10 mouse cellular contexts compared by ENCODE assay signal in the genomic region with DNA sequence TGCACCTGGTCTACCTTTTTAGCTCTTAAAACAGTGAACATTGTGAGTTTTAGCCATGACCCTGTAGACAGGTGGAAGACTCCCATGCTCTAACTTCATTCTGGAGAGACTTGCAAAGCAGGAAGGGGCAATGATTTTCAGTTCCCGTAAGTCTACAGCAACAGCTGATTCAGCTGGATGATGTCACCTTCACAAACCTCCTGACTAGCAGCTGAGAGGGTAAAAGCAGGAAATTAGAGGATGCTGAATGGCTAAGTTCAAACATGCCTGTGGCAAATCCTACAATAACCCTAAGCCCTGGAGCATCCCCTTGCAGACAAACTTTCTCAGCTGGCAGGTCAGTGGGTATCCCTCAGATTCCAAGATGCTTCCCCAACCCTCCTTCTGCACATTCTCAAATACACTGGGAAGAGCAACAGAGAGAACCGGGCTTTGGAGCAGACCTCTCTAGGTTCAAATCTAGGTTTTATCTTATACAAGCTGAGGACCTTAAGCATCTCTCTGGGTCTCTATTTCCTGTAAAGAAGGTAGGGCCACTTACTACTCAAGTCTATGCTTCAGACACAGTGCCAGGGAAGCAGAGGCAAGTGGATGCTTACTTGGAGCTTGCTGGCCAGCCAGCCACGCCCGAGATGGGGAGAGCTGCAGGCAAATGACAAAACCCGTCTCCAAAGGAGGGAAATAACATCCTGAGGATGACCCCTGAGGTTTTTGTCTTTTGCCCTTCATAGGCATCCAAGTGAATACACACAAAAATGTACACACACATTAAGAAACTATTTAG. TPM values are rescaled to one million over a fixed set of nuclear protein-coding genes. Genes with fewer than 3 reads are reported as not detected.
DNase-seq lines count a peak whose midpoint lies in the region; ATAC-seq and TF ChIP-seq lines count a peak whose summit lies in the region.
"Had no signal": no experiment of that assay in that cellular context is flagged by ENCODE, and none has a peak within 500 bp of the region (broad histone marks: within the 10 kb centered on the region; RNA-seq: fewer than 3 reads in every experiment).

No protein-coding gene starts in this region.

- H3K4me2 ChIP-seq in hindbrain, embryonic 13.5 days = no peak overlapping the region
- H3K4me2 ChIP-seq in liver, embryonic 14.5 days (ENCODE audit: low read depth) = peak overlapping the region; percentile 65
- H3K4me2 ChIP-seq: midbrain, embryonic 15.5 days had no signal

- H3K36me3 ChIP-seq in hindbrain, embryonic 10.5 days = peaks cover 24% of the 10 kb centered on the region
- H3K36me3 ChIP-seq in hindbrain, embryonic 13.5 days = peaks cover 4% of the 10 kb centered on the region; the same call in 1 of the 2 replicates
- peaks cover 23% of the 10 kb centered on the region for H3K36me3 ChIP-seq in liver, embryonic 14.5 days (replicated peaks; ENCODE audit: control insufficient read depth, insufficient read depth, low read depth)
- H3K36me3 ChIP-seq: midbrain, embryonic 15.5 days had no signal

- peaks cover 38% of the 10 kb centered on the region for H3K4me1 ChIP-seq in hindbrain, embryonic 10.5 days (replicated peaks)
- H3K4me1 ChIP-seq in hindbrain, embryonic 13.5 days (replicated peaks) = peaks cover 41% of the 10 kb centered on the region
- H3K4me1 ChIP-seq in liver, embryonic 14.5 days (replicated peaks; ENCODE audit: control insufficient read depth in 2 of 2, insufficient read depth in 2 of 2, low read length in 1 of 2) = peaks cover 86 to 92% of the 10 kb centered on the region in 2 experiments

- WGBS in hindbrain, embryonic 10.5 days = 85% methylated on average over 5 of the region's 5 CpGs
- WGBS in hindbrain, embryonic 13.5 days = 89% methylated on average over 5 of the region's 5 CpGs
- 60% methylated on average over 5 of the region's 5 CpGs for WGBS in liver, embryonic 14.5 days (ENCODE audit: insufficient replicate concordance)

- no peak overlapping the region for H3K4me3 ChIP-seq in hindbrain, embryonic 10.5 days
- H3K4me3 ChIP-seq in hindbrain, embryonic 13.5 days = no peak overlapping the region
- peak overlapping the region in 1 of 2 experiments; percentile 15; a peak in 2 of 4 replicates for H3K4me3 ChIP-seq in liver, embryonic 14.5 days (ENCODE audit: insufficient read depth in 1 of 2, low read depth in 2 of 2, low read length in 2 of 2)
- H3K4me3 ChIP-seq: midbrain, embryonic 15.5 days had no signal

- TF ChIP-seq CTCF in liver, embryonic 14.5 days (IDR thresholded peaks at IDR 0.05; ENCODE audit: low read depth) = no peak

- TF ChIP-seq EP300 in liver, embryonic 14.5 days (IDR thresholded peaks at IDR 0.05; ENCODE audit: low read depth) = no peak

- DNase-seq in hindbrain, embryonic 10.5 days (ENCODE audit: low spot score) = no peak
- DNase-seq in CD4-positive helper T cell, adult 2 months (ENCODE audit: low read depth, low spot score) = peak; percentile 38
- peak; percentile 77 for DNase-seq in brain, adult 2 months (ENCODE audit: low read depth, low spot score)
- no peak for DNase-seq in liver, embryonic 14.5 days (ENCODE audit: low read depth in 3 of 3, low spot score in 3 of 3)
- no peak for DNase-seq in right cerebral cortex, adult 18-20 months
- no peak for DNase-seq in frontal cortex, postnatal 36 days (ENCODE audit: low spot score in 2 of 2)
- DNase-seq: cerebellum, adult 9-11 months had no signal

- no peaks in the 10 kb centered on the region for H3K27me3 ChIP-seq in hindbrain, embryonic 10.5 days (ENCODE audit: insufficient read depth, poor library complexity, severe bottlenecking)
- no peaks in the 10 kb centered on the region for H3K27me3 ChIP-seq in hindbrain, embryonic 13.5 days
- no peaks in the 10 kb centered on the region for H3K27me3 ChIP-seq in liver, embryonic 14.5 days (ENCODE audit: control insufficient read depth, insufficient read depth, low read length)
- H3K27me3 ChIP-seq: midbrain, embryonic 15.5 days had no signal

- H3K27ac ChIP-seq in hindbrain, embryonic 10.5 days = 0 out of 2 replicates have a peak overlapping the region, but pooled peaks have one; percentile 12
- no peak overlapping the region for H3K27ac ChIP-seq in hindbrain, embryonic 13.5 days
- H3K27ac ChIP-seq in liver, embryonic 14.5 days = peak overlapping the region; percentile 100
- H3K27ac ChIP-seq: midbrain, embryonic 15.5 days had no signal

- no peak for ATAC-seq in hindbrain, embryonic 13.5 days (ENCODE audit: low FRiP score)
- no peak for ATAC-seq in liver, embryonic 14.5 days (ENCODE audit: insufficient read depth)
- ATAC-seq in megakaryocyte-erythroid progenitor cell, adult 5-6 weeks (replicated peaks; ENCODE audit: low FRiP score, low TSS enrichment, poor library complexity, severe bottlenecking) = no peak
- ATAC-seq: midbrain, embryonic 15.5 days had no signal

- H3K9ac ChIP-seq in hindbrain, embryonic 13.5 days = no peak overlapping the region
- peak overlapping the region; percentile 52 for H3K9ac ChIP-seq in liver, embryonic 14.5 days (replicated peaks)
- H3K9ac ChIP-seq: midbrain, embryonic 15.5 days had no signal

- H3K9me3 ChIP-seq in hindbrain, embryonic 10.5 days = no peaks in the 10 kb centered on the region
- H3K9me3 ChIP-seq in hindbrain, embryonic 13.5 days = no peaks in the 10 kb centered on the region
- no peaks in the 10 kb centered on the region for H3K9me3 ChIP-seq in liver, embryonic 14.5 days (ENCODE audit: control insufficient read depth, low read length)
- H3K9me3 ChIP-seq: midbrain, embryonic 15.5 days had no signal

RNA-seq across cellular contexts. Expression of a gene that starts 21.2 kb away (rescaled TPM):
- polyA plus RNA-seq in hindbrain, embryonic 10.5 days (2016; fragmentation: Nextera tagmentation; extraction: Ambion mirVana) = 110 and 128 TPM in 2 replicates
- 173 and 179 TPM in 2 replicates for polyA plus RNA-seq in hindbrain, embryonic 13.5 days (2015; fragmentation: Nextera tagmentation; extraction: Ambion mirVana)
- polyA plus RNA-seq in liver, embryonic 14.5 days (2012; rRNA removed) = 72.2 and 81.6 TPM in 2 replicates
- 172 and 186 TPM in 2 replicates for polyA plus RNA-seq in liver, embryonic 14.5 days (2014; fragmentation: Nextera tagmentation; extraction: Ambion mirVana)
- 5.7 and 6.7 TPM in 2 replicates for total RNA-seq in megakaryocyte-erythroid progenitor cell, adult 5-6 weeks (2014; fragmentation: Nextera tagmentation)
- total RNA-seq in megakaryocyte-erythroid progenitor cell, adult 5-6 weeks (2017) = 3.7 and 11.8 TPM in 2 replicates

RNA-seq across cellular contexts. Expression of a gene that starts 37.4 kb away (rescaled TPM):
- 106 and 137 TPM in 2 replicates for polyA plus RNA-seq in hindbrain, embryonic 10.5 days (2016; fragmentation: Nextera tagmentation; extraction: Ambion mirVana)
- polyA plus RNA-seq in hindbrain, embryonic 13.5 days (2015; fragmentation: Nextera tagmentation; extraction: Ambion mirVana) = 21.9 and 24.8 TPM in 2 replicates
- 25.1 and 47.1 TPM in 2 replicates for polyA plus RNA-seq in liver, embryonic 14.5 days (2012; rRNA removed)
- polyA plus RNA-seq in liver, embryonic 14.5 days (2014; fragmentation: Nextera tagmentation; extraction: Ambion mirVana) = 80.9 and 82.6 TPM in 2 replicates
- total RNA-seq in megakaryocyte-erythroid progenitor cell, adult 5-6 weeks (2014; fragmentation: Nextera tagmentation) = 51.9 and 52.3 TPM in 2 replicates
- 79.0 and 103 TPM in 2 replicates for total RNA-seq in megakaryocyte-erythroid progenitor cell, adult 5-6 weeks (2017)

RNA-seq across cellular contexts. Expression of a gene that starts 56.4 kb away (rescaled TPM):
- 5.0 and 5.1 TPM in 2 replicates for polyA plus RNA-seq in hindbrain, embryonic 10.5 days (2016; fragmentation: Nextera tagmentation; extraction: Ambion mirVana)
- 4.6 and 5.4 TPM in 2 replicates for polyA plus RNA-seq in hindbrain, embryonic 13.5 days (2015; fragmentation: Nextera tagmentation; extraction: Ambion mirVana)
- 0.51 and 0.92 TPM in 2 replicates for polyA plus RNA-seq in liver, embryonic 14.5 days (2012; rRNA removed)
- 0.47 and 0.51 TPM in 2 replicates for polyA plus RNA-seq in liver, embryonic 14.5 days (2014; fragmentation: Nextera tagmentation; extraction: Ambion mirVana)
- total RNA-seq in megakaryocyte-erythroid progenitor cell, adult 5-6 weeks (2014; fragmentation: Nextera tagmentation) = not detected in 2 replicates
- total RNA-seq in megakaryocyte-erythroid progenitor cell, adult 5-6 weeks (2017) = not detected in 2 replicates

Comparison
In these comparisons a context has a peak if more than half of its experiments do, and no peak if none do; other contexts are left out.
1. DNase-seq: peak in CD4-positive helper T cell, adult 2 months (single experiment) and brain, adult 2 months (single experiment); none in hindbrain, embryonic 10.5 days (single experiment), liver, embryonic 14.5 days (0 of 3), right cerebral cortex, adult 18-20 months (single experiment) and frontal cortex, postnatal 36 days (0 of 2).